Mouse (Mus musculus) stomach, postnatal 0 days (tissue): Measurements from ENCODE around the gene Pwwp2a.

Source experiments
- CTCF ChIP-seq: IDR thresholded peaks from 2 replicates; pipeline ENCODE4 v1.5.1; 2016; ENCODE audit warnings: antibody characterized with exemption, low read depth, mild to moderate bottlenecking, moderate library complexity
- EP300 ChIP-seq: optimal IDR thresholded peaks from 2 replicates; pipeline ENCODE3; 2016; ENCODE audit warnings: antibody characterized with exemption

DNA sequence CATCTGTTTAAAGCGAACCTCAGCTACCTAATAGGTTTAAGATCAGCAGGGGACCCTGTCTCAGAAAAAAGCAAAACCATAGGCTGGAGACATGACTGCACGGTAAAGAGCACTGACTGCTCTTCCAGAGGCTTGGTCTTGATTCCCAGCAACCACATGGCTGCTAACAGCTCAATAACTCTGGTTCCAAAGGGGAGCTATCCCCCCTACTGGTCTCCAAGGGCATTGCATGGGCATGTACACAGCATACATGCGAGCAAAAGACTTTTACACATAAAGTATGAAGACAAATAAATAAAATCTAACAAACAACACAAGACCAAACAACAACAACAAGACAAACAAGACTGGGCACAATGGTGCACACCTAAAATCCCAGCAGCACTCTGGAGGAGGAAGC is 36.5 kb upstream of the Pwwp2a start:
- TF ChIP-seq CTCF, result peak; percentile 48
- TF ChIP-seq EP300, result no peak
